Mouse (Mus musculus): ENCODE results near the gene Bpi. TPM values are rescaled to one million over a fixed set of nuclear protein-coding genes. Genes with fewer than 3 reads are reported as not detected.

Bpi gene
- total and polyA plus RNA-seq, 3 experiments, result 0.17 to 0.81 (median 0.51) TPM

- peaks cover 7 to 60% of the 10 kb centered on the region in 2 experiments for H3K4me1 ChIP-seq (ENCODE audit: control insufficient read depth in 1 of 2, insufficient read depth in 2 of 2)
- peaks cover 1% of the 10 kb centered on the region for H3K27me3 ChIP-seq (replicated peaks)
- no peak overlapping the region for H3K27ac ChIP-seq (ENCODE audit: insufficient read depth, low read depth)
- H3K9ac ChIP-seq (ENCODE audit: insufficient read depth, low read depth), result no peak overlapping the region
- no peaks in the 10 kb centered on the region for H3K36me3 ChIP-seq (replicated peaks in 1 of 2; ENCODE audit: control insufficient read depth in 1 of 2, insufficient read depth in 1 of 2, low read length in 1 of 2)
- H3K9me3 ChIP-seq (replicated peaks; ENCODE audit: low read length), result no peaks in the 10 kb centered on the region
- TF ChIP-seq ETS1 (conservative IDR thresholded peaks at IDR 0.05; ENCODE audit: low read depth, low read length) (no peak), UBTF (IDR thresholded peaks at IDR 0.05; ENCODE audit: low read depth, low read length) (no peak), MAX (IDR thresholded peaks at IDR 0.05; ENCODE audit: low read length) (no peak), CHD2 (IDR thresholded peaks at IDR 0.05; ENCODE audit: low read length) (no peak), JUND (conservative IDR thresholded peaks at IDR 0.05; ENCODE audit: low read depth, low read length) (no peak), HCFC1 (IDR thresholded peaks at IDR 0.05; ENCODE audit: low read depth, low read length) (no peak), CHD1 (IDR thresholded peaks at IDR 0.05; ENCODE audit: low read depth, low read length) (no peak), RCOR1 (conservative IDR thresholded peaks at IDR 0.05; ENCODE audit: low read depth, low read length) (no peak), ZMIZ1 (IDR thresholded peaks at IDR 0.05; ENCODE audit: low read depth, low read length) (no peak), SIN3A (IDR thresholded peaks at IDR 0.05; ENCODE audit: low read length) (no peak), USF1 (IDR thresholded peaks at IDR 0.05; ENCODE audit: low read depth, low read length) (no peak), BHLHE40 (IDR thresholded peaks at IDR 0.05; ENCODE audit: low read depth, low read length) (peak; percentile 50), IRF4 (IDR thresholded peaks at IDR 0.05; ENCODE audit: low read depth, low read length) (peak; percentile 34; the same call in 1 of the 2 replicates), MXI1 (IDR thresholded peaks at IDR 0.05; ENCODE audit: low read depth, low read length) (no peak), KAT2A (IDR thresholded peaks at IDR 0.05; ENCODE audit: insufficient replicate concordance, low read length) (no peak), SMC3 (IDR thresholded peaks at IDR 0.05; ENCODE audit: low read depth, low read length) (peak; percentile 87), MAFK (IDR thresholded peaks at IDR 0.05; ENCODE audit: insufficient replicate concordance, low read length) (no peak), POLR2AphosphoS2 (IDR thresholded peaks at IDR 0.05; ENCODE audit: low read depth, low read length) (no peak), USF2 (conservative IDR thresholded peaks at IDR 0.05; ENCODE audit: low read depth, low read length) (no peak), PAX5 (IDR thresholded peaks at IDR 0.05; ENCODE audit: low read length) (no peak), MEF2A (IDR thresholded peaks at IDR 0.05; ENCODE audit: borderline replicate concordance, low read depth, low read length) (no peak), ELF1 (IDR thresholded peaks at IDR 0.05; ENCODE audit: low read depth, low read length) (no peak), TCF12 (IDR thresholded peaks at IDR 0.05; ENCODE audit: low read depth, low read length) (no peak), ZNF384 (IDR thresholded peaks at IDR 0.05; ENCODE audit: low read depth, low read length) (no peak), ZKSCAN1 (IDR thresholded peaks at IDR 0.05; ENCODE audit: borderline replicate concordance, low read depth, low read length) (no peak), CTCF (conservative IDR thresholded peaks at IDR 0.05 in 1 of 2, IDR thresholded peaks at IDR 0.05 in 1 of 2; ENCODE audit: low read depth in 2 of 2, low read length in 2 of 2) (peak; percentile 56 to 85), MYC (IDR thresholded peaks at IDR 0.05; ENCODE audit: low read depth, low read length) (no peak), RAD21 (IDR thresholded peaks at IDR 0.05; ENCODE audit: low read depth, low read length) (peak; percentile 55)
- in situ Hi-C loops (cut with MboI; ENCODE audit: low pct_ligation_motif_present, low pct_unique_long_range_greater_than_20kb, low sequenced_read_pairs) (loop anchor here (5.0 kb wide), 1 partner anchor 41 kb away; no protein-coding TSS in a partner anchor), dilution Hi-C loops (cut with MboI; ENCODE audit: extremely low pct_ligation_motif_present, extremely low pct_unique_long_range_greater_than_20kb, low sequenced_read_pairs) (no loop called here)
- peak overlapping the region; percentile 79 for H3K4me2 ChIP-seq (ENCODE audit: insufficient read depth, low read depth, poor library complexity, severe bottlenecking)
- peak overlapping the region in 1 of 3 experiments; percentile 43 for H3K4me3 ChIP-seq (replicated peaks in 1 of 3; ENCODE audit: low read depth in 2 of 3, low read length in 2 of 3, poor library complexity in 1 of 3)
- peak; percentile 90 for DNase-seq (ENCODE audit: extremely low read depth)
- no peaks in the 10 kb centered on the region for H3K79me2 ChIP-seq (replicated peaks; ENCODE audit: control insufficient read depth, extremely low read depth, insufficient read depth, poor library complexity, severe bottlenecking)
Measured at GRCm38 (mm10) chr2:158258781-158259180, 887 bp downstream of the Bpi start.

All from CH12.LX (cell line).